28 mouse cellular contexts compared by ENCODE assay signal in the genomic region with DNA sequence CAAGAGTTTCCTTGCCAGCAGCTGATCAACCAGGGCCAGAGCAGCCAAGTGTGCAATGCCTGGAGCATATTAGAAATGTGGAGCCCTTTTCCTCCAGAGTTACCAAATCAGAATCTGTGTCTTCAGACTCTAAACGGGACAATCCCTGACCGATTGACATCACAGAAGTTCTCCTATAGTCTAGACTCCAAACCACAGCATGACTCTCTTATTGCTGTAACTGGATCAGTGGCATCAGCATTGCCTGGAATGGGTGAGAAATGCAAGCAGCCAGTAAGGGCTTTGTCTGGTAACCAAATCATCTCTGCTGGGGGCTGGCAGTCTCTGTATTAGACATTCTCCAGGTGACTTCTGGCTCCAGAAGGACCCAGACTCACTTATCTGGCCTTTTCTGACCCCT. TPM values are rescaled to one million over a fixed set of nuclear protein-coding genes. Genes with fewer than 3 reads are reported as not detected.
DNase-seq lines count a peak whose midpoint lies in the region; ATAC-seq and TF ChIP-seq lines count a peak whose summit lies in the region.
"Had no signal": no experiment of that assay in that cellular context is flagged by ENCODE, and none has a peak within 500 bp of the region (broad histone marks: within the 10 kb centered on the region; RNA-seq: fewer than 3 reads in every experiment).

No protein-coding gene starts in this region.

- H3K27ac ChIP-seq in lung, postnatal 0 days (ENCODE audit: low read length) = no peak overlapping the region
- H3K27ac ChIP-seq in stomach, postnatal 0 days (replicated peaks) = no peak overlapping the region
- H3K27ac ChIP-seq: heart, embryonic 10.5 days; intestine, embryonic 15.5 days; limb, embryonic 13.5 days; liver, embryonic 12.5 days; lung, embryonic 15.5 days; midbrain, embryonic 12.5 days had no signal

- no peaks in the 10 kb centered on the region for H3K9me3 ChIP-seq in lung, postnatal 0 days (ENCODE audit: low read length)
- H3K9me3 ChIP-seq in stomach, postnatal 0 days (ENCODE audit: control insufficient read depth, low read length) = no peaks in the 10 kb centered on the region
- H3K9me3 ChIP-seq: heart, embryonic 10.5 days; intestine, embryonic 15.5 days; limb, embryonic 13.5 days; liver, embryonic 12.5 days; lung, embryonic 15.5 days; midbrain, embryonic 12.5 days had no signal

- H3K36me3 ChIP-seq in lung, postnatal 0 days (ENCODE audit: insufficient read depth, low read length) = no peaks in the 10 kb centered on the region
- H3K36me3 ChIP-seq in stomach, postnatal 0 days (ENCODE audit: control insufficient read depth, insufficient read depth, low read length) = no peaks in the 10 kb centered on the region
- H3K36me3 ChIP-seq: heart, embryonic 10.5 days; intestine, embryonic 15.5 days; limb, embryonic 13.5 days; liver, embryonic 12.5 days; lung, embryonic 15.5 days; midbrain, embryonic 12.5 days had no signal

- 0 out of 2 replicates have a peak, but pooled peaks cover 6% of the 10 kb centered on the region for H3K4me1 ChIP-seq in lung, postnatal 0 days (ENCODE audit: insufficient read depth, low read depth, low read length)
- no peaks in the 10 kb centered on the region for H3K4me1 ChIP-seq in stomach, postnatal 0 days (replicated peaks; ENCODE audit: control insufficient read depth, insufficient read depth)
- H3K4me1 ChIP-seq: heart, embryonic 10.5 days; intestine, embryonic 15.5 days; liver, embryonic 12.5 days; midbrain, embryonic 12.5 days had no signal

- H3K4me2 ChIP-seq in lung, postnatal 0 days (replicated peaks; ENCODE audit: low read depth, low read length) = no peak overlapping the region
- no peak overlapping the region for H3K4me2 ChIP-seq in stomach, postnatal 0 days (replicated peaks; ENCODE audit: low read depth)
- H3K4me2 ChIP-seq: intestine, embryonic 15.5 days; limb, embryonic 13.5 days; liver, embryonic 12.5 days; lung, embryonic 15.5 days; midbrain, embryonic 12.5 days had no signal

- no peaks in the 10 kb centered on the region for H3K27me3 ChIP-seq in lung, postnatal 0 days (replicated peaks; ENCODE audit: insufficient read depth, low read length)
- no peaks in the 10 kb centered on the region for H3K27me3 ChIP-seq in stomach, postnatal 0 days (ENCODE audit: control insufficient read depth, insufficient read depth, low read length)
- H3K27me3 ChIP-seq: intestine, embryonic 15.5 days; limb, embryonic 13.5 days; liver, embryonic 12.5 days; lung, embryonic 15.5 days; midbrain, embryonic 12.5 days had no signal

- DNase-seq in adrenal gland, postnatal 10 days = peak; percentile 7
- no peak for DNase-seq in adrenal gland, postnatal 14 days
- peak; percentile 36 for DNase-seq in lung, postnatal 0 days (ENCODE audit: low spot score)
- DNase-seq in lung, postnatal 36 days = no peak
- DNase-seq in fibroblast of lung, adult 2 months (ENCODE audit: low read depth) = peak; percentile 76
- DNase-seq in spleen, postnatal 36 days (ENCODE audit: low spot score in 2 of 2) = no peak
- no peak for DNase-seq in stomach, postnatal 0 days (ENCODE audit: low spot score)
- DNase-seq: adrenal gland, postnatal 36 days; cerebellum, adult 11 months; cerebellum, adult 9-11 months; gastrocnemius, postnatal 10 days; layer of hippocampus, adult 9-11 months; right cerebral cortex, postnatal 25 days; spleen, adult 18-20 months; thymus, postnatal 36 days had no signal

- no peak overlapping the region for H3K9ac ChIP-seq in lung, postnatal 0 days (replicated peaks; ENCODE audit: low read depth)
- no peak overlapping the region for H3K9ac ChIP-seq in stomach, postnatal 0 days (ENCODE audit: low read length)
- H3K9ac ChIP-seq: intestine, embryonic 15.5 days; limb, embryonic 13.5 days; liver, embryonic 12.5 days; lung, embryonic 15.5 days; midbrain, embryonic 12.5 days had no signal

- ATAC-seq in lung, postnatal 0 days = no peak
- ATAC-seq in stomach, postnatal 0 days (ENCODE audit: low FRiP score, low TSS enrichment) = no peak
- ATAC-seq: forebrain, embryonic 16.5 days; hindbrain, embryonic 16.5 days; intestine, embryonic 15.5 days; liver, embryonic 12.5 days had no signal

- WGBS in lung, postnatal 0 days = 62% methylated on average over 2 of the region's 2 CpGs
- 75% methylated on average over 2 of the region's 2 CpGs for WGBS in stomach, postnatal 0 days

- H3K4me3 ChIP-seq in lung, postnatal 0 days (ENCODE audit: low read depth, low read length) = no peak overlapping the region
- no peak overlapping the region for H3K4me3 ChIP-seq in stomach, postnatal 0 days (ENCODE audit: low read depth, low read length)
- H3K4me3 ChIP-seq: heart, embryonic 10.5 days; intestine, embryonic 15.5 days; limb, embryonic 13.5 days; liver, embryonic 12.5 days; lung, embryonic 15.5 days; midbrain, embryonic 12.5 days had no signal

- no peak for TF ChIP-seq CTCF in lung, postnatal 0 days (IDR thresholded peaks at IDR 0.05)
- TF ChIP-seq CTCF in stomach, postnatal 0 days (IDR thresholded peaks at IDR 0.05; ENCODE audit: low read depth) = no peak

- no peak for TF ChIP-seq EP300 in lung, postnatal 0 days (IDR thresholded peaks at IDR 0.05)
- TF ChIP-seq EP300 in stomach, postnatal 0 days (optimal IDR thresholded peaks at IDR 0.05) = no peak

RNA-seq across cellular contexts. Expression of a gene that starts 37.0 kb away (rescaled TPM):
- total RNA-seq in adrenal gland, postnatal 10 days (2021) = 10 to 100 TPM; 73.5 to 78.3 TPM
- total RNA-seq in adrenal gland, postnatal 14 days (2021) = 116 and 124 TPM in 2 replicates
- 26.3 and 29.9 TPM in 2 replicates for polyA plus RNA-seq in lung, postnatal 0 days (2015; fragmentation: Nextera tagmentation; extraction: Ambion mirVana)
- polyA plus RNA-seq in stomach, postnatal 0 days (2015; fragmentation: Nextera tagmentation; extraction: Ambion mirVana) = 4.2 and 4.3 TPM in 2 replicates
- total RNA-seq: common myeloid progenitor, adult 5-6 weeks; granulocyte monocyte progenitor cell, adult 5-6 weeks; megakaryocyte, adult 5-6 weeks; monocyte, adult 5-6 weeks; neutrophil, adult 5-6 weeks had no signal

Comparison
In these comparisons a context has a peak if more than half of its experiments do, and no peak if none do; other contexts are left out.
1. DNase-seq: peak in adrenal gland, postnatal 10 days (single experiment), lung, postnatal 0 days (single experiment) and fibroblast of lung, adult 2 months (single experiment); none in adrenal gland, postnatal 14 days (single experiment), lung, postnatal 36 days (single experiment), spleen, postnatal 36 days (0 of 2) and stomach, postnatal 0 days (single experiment).